Mouse (Mus musculus) midbrain, embryonic 16.5 days (tissue): ENCODE data around the gene Tex33. TPM values are rescaled to one million over a fixed set of nuclear protein-coding genes. Genes with fewer than 3 reads are reported as not detected.

ENCODE experiments used
- ATAC-seq: fragments of 200-750 bp; cut with Nextera tagmentation; 2 replicates; pipeline ENCODE4 v1.8.0; 2017; ENCODE audit warnings: moderate TSS enrichment
- H3K27ac ChIP-seq: fragments of 300-500 bp; sonication (generic); 2 replicates; pipeline ENCODE4 v1.5.1; 2014; ENCODE audit warnings: mild to moderate bottlenecking, low read length, mixed read lengths
- H3K27me3 ChIP-seq: fragments of 300-500 bp; sonication (generic); 2 replicates; pipeline ENCODE4 v1.6.1; 2014; ENCODE audit warnings: low read depth, low read length, mixed read lengths; ENCODE audit not compliant: control insufficient read depth, insufficient read depth
- H3K36me3 ChIP-seq: fragments of 300-500 bp; sonication (generic); 2 replicates; pipeline ENCODE4 v1.6.1; 2014; ENCODE audit warnings: mild to moderate bottlenecking, low read length, moderate library complexity, mixed read lengths; ENCODE audit not compliant: control insufficient read depth, insufficient read depth
- H3K4me1 ChIP-seq: fragments of 300-500 bp; sonication (generic); 2 replicates; pipeline ENCODE4 v1.6.1; 2014; ENCODE audit warnings: mild to moderate bottlenecking, low read length, mixed read lengths; ENCODE audit not compliant: control insufficient read depth, insufficient read depth
- H3K4me2 ChIP-seq: fragments of 300-500 bp; sonication (generic); 2 replicates; pipeline ENCODE4 v1.6.1; 2014; ENCODE audit warnings: mild to moderate bottlenecking, low read length, mixed read lengths
- H3K4me3 ChIP-seq: fragments of 300-500 bp; sonication (generic); 2 replicates; pipeline ENCODE4 v1.5.1; 2014; ENCODE audit warnings: low read depth, mild to moderate bottlenecking, low read length, moderate library complexity, mixed read lengths
- H3K9ac ChIP-seq: fragments of 300-500 bp; sonication (generic); 2 replicates; pipeline ENCODE4 v1.6.1; 2014; ENCODE audit warnings: low read depth, low read length, mixed read lengths
- H3K9me3 ChIP-seq: fragments of 300-500 bp; sonication (generic); replicated peaks from 2 replicates; pipeline ENCODE4 v1.6.1; 2014; ENCODE audit warnings: mild to moderate bottlenecking, low read length, mixed read lengths; ENCODE audit not compliant: control insufficient read depth, poor library complexity, severe bottlenecking
- WGBS: fragments of 180-500 bp; shearing (Covaris S2); extraction: QIAGEN DNeasy Blood & Tissue Kit; methylation state at CpG from one replicate; pipeline ENCODE4 v1.1.7; 2014; 5-methylcytosine and 5-hydroxymethylcytosine counted together
- polyA plus RNA-seq: library from polyadenylated mRNA; unstranded; fragments of >200 nt; fragmentation: Nextera tagmentation; extraction: Ambion mirVana; gene quantifications from 2 replicates; pipeline ENCODE4 v1.2.1, GENCODE M21; 2015

The Tex33 gene
- polyA plus RNA-seq, 1 experiment from 2014 or later = not detected

GRCm38 (mm10) chr15:78372796-78373195 lies 22.9 kb downstream of the Tex33 start:
- H3K9me3 ChIP-seq = no peaks in the 10 kb centered on the region
- H3K27ac ChIP-seq = no peak overlapping the region
- H3K4me1 ChIP-seq = no peaks in the 10 kb centered on the region
- no peak for ATAC-seq
- no peaks in the 10 kb centered on the region for H3K36me3 ChIP-seq
- no peak overlapping the region for H3K4me2 ChIP-seq
- 84% methylated on average over 3 of the region's 3 CpGs for WGBS
- no peak overlapping the region for H3K9ac ChIP-seq
- H3K27me3 ChIP-seq = no peaks in the 10 kb centered on the region; the same call in 1 of the 2 replicates
- no peak overlapping the region for H3K4me3 ChIP-seq

GRCm38 (mm10) chr15:78369641-78370040 lies 26.1 kb downstream of the Tex33 start:
- Histone ChIP-seq H3K36me3 (no peaks in the 10 kb centered on the region), H3K9ac (no peak overlapping the region), H3K4me2 (no peak overlapping the region), H3K4me1 (no peaks in the 10 kb centered on the region), H3K9me3 (no peaks in the 10 kb centered on the region), H3K27me3 (no peaks in the 10 kb centered on the region; the same call in 1 of the 2 replicates), H3K4me3 (no peak overlapping the region), H3K27ac (no peak overlapping the region)
- peak; percentile 54; the same call in 1 of the 2 replicates for ATAC-seq
- 36% methylated on average over 1 of the region's 1 CpGs for WGBS

DNA sequence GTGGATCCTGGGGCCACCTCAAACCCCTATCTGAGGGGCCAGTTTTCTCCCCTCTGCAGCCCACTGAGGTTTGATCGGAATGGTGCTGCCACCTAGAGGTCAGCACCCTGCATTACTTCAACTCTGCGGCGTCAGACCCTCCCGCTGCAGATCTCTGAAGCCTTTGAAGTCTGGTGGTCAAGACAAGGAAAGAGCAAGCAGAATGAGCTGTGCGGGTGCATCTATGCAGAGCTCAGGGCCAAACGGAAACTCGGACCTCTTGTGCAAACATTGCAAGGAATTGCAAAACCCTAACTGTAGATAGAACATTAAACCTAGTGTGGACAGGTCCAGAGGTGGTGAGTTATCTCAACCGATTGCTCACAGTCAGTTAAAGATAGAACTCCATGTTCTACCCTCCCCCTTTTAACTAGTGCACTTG lies 26.8 kb downstream of the Tex33 start:
- 15% methylated on average over 8 of the region's 8 CpGs for WGBS
- H3K4me3 ChIP-seq = no peak overlapping the region
- no peak for ATAC-seq

GRCm38 (mm10) chr15:78367811-78368210 lies 27.9 kb downstream of the Tex33 start:
- no peaks in the 10 kb centered on the region for H3K9me3 ChIP-seq
- no peaks in the 10 kb centered on the region for H3K4me1 ChIP-seq
- no peaks in the 10 kb centered on the region for H3K36me3 ChIP-seq
- H3K4me3 ChIP-seq = no peak overlapping the region
- WGBS = 75% methylated on average over 3 of the region's 3 CpGs
- no peak overlapping the region for H3K4me2 ChIP-seq
- no peak overlapping the region for H3K27ac ChIP-seq
- no peaks in the 10 kb centered on the region; the same call in 1 of the 2 replicates for H3K27me3 ChIP-seq
- no peak for ATAC-seq
- no peak overlapping the region for H3K9ac ChIP-seq

More for the DNA sequence above, 26.8 kb downstream of the Tex33 start:
- Histone ChIP-seq H3K36me3 (no peaks in the 10 kb centered on the region), H3K9ac (no peak overlapping the region), H3K27ac (no peak overlapping the region), H3K9me3 (no peaks in the 10 kb centered on the region), H3K27me3 (no peaks in the 10 kb centered on the region; the same call in 1 of the 2 replicates), H3K4me1 (no peaks in the 10 kb centered on the region), H3K4me2 (no peak overlapping the region)

DNA sequence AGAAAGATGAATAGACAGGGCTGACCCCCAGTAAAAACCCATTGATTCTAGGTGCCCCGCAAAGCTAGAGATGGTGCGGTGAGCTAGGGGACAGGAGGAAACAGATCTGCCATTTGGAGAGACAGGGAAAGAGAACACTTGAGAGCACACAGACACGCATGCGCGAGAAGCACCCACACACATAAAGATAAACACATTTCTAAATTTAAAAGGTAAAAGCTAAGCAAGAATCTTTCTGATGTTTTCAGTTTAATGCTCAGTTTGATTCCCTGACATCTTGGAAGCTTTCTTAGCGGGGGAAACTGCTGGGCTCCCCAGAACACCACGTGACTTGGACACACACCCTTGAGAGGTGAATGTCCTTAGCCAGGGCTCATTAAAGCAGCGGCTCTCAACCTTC lies 28.8 kb downstream of the Tex33 start:
- H3K9me3 ChIP-seq = 0 out of 2 replicates have a peak, but pooled peaks cover 3% of the 10 kb centered on the region
- H3K4me3 ChIP-seq = no peak overlapping the region
- H3K27ac ChIP-seq = no peak overlapping the region
- WGBS = 80% methylated on average over 8 of the region's 8 CpGs
- no peak for ATAC-seq
- no peaks in the 10 kb centered on the region; the same call in 1 of the 2 replicates for H3K27me3 ChIP-seq
- no peaks in the 10 kb centered on the region for H3K36me3 ChIP-seq
- no peaks in the 10 kb centered on the region for H3K4me1 ChIP-seq
- H3K9ac ChIP-seq = no peak overlapping the region
- no peak overlapping the region for H3K4me2 ChIP-seq

DNA sequence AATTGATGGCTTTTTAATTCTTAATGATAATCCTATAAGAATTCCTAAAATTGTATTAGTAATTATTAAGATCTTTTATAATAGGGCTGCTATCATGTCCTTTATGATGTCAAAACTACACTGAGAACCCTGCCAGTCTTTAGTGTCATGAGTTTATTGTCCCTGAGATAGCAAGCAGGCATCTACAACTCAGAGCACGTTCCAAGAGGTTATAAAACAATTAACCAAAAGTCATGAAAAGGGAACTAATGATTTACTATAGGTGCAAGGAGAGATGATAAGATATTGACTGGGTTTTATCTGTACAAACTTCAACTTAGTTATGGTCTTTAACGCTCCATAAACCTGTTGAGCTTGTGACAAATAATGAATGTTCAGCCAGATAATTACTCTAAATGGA lies 29.8 kb downstream of the Tex33 start:
- Histone ChIP-seq H3K9ac (no peak overlapping the region), H3K4me2 (no peak overlapping the region), H3K27me3 (no peaks in the 10 kb centered on the region; the same call in 1 of the 2 replicates), H3K27ac (no peak overlapping the region), H3K36me3 (no peaks in the 10 kb centered on the region), H3K4me1 (no peaks in the 10 kb centered on the region), H3K9me3 (0 out of 2 replicates have a peak, but pooled peaks cover 3% of the 10 kb centered on the region), H3K4me3 (no peak overlapping the region)
- no peak for ATAC-seq
- WGBS = 81% methylated on average over 2 of the region's 2 CpGs

DNA sequence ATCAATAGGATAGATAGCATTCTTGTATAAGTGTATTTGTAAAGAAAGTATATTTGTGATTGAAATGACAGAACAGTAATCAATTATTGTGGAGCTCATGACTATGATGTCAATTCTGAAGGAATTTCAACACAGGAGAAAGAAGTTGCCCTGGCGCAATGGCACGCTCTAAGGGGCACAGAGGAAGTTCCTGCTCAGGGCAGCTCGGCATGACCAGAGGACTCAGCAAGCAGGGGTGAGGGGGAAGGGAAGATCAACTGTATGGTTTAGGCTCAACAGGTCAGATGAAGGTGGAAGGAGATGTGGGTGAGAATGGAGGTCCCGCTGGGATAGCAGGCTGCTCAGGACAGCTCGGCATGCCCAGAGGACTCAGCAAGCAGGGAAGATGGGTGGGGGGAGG lies 40.2 kb downstream of the Tex33 start:
- H3K27ac ChIP-seq = no peak overlapping the region
- 79% methylated on average over 5 of the region's 5 CpGs for WGBS
- H3K4me3 ChIP-seq = no peak overlapping the region
- no peaks in the 10 kb centered on the region for H3K9me3 ChIP-seq
- no peak overlapping the region for H3K9ac ChIP-seq
- no peak overlapping the region for H3K4me2 ChIP-seq
- H3K27me3 ChIP-seq = no peaks in the 10 kb centered on the region; the same call in 1 of the 2 replicates
- H3K4me1 ChIP-seq = no peaks in the 10 kb centered on the region
- no peaks in the 10 kb centered on the region for H3K36me3 ChIP-seq
- ATAC-seq = no peak

DNA sequence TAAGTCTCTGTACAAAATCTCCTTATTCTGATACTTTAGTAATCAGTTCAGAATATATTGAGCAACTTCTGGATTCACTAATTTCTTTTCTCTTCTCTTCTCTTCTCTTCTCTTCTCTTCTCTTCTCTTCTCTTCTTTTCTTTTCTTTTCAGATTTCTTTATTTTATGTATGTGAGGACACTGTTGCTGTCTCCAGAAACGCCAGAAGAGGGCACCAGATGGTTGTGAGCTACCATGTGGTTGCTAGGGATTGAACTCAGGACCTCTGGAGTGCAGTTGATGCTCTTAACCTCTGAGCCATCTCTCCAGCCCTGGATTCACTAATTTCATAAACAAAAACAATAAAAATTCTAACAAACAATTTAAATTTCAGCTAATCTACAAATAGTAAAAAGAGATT lies 40.8 kb downstream of the Tex33 start:
- no peaks in the 10 kb centered on the region for H3K36me3 ChIP-seq
- 4% methylated on average over 1 of the region's 1 CpGs for WGBS
- no peak overlapping the region for H3K9ac ChIP-seq
- no peaks in the 10 kb centered on the region for H3K9me3 ChIP-seq
- no peak for ATAC-seq
- no peak overlapping the region for H3K27ac ChIP-seq
- no peak overlapping the region for H3K4me2 ChIP-seq
- H3K27me3 ChIP-seq = no peaks in the 10 kb centered on the region; the same call in 1 of the 2 replicates
- H3K4me1 ChIP-seq = no peaks in the 10 kb centered on the region
- H3K4me3 ChIP-seq = no peak overlapping the region

GRCm38 (mm10) chr15:78351586-78352165 lies 44.0 kb downstream of the Tex33 start:
- Histone ChIP-seq H3K9me3 (no peaks in the 10 kb centered on the region), H3K4me2 (no peak overlapping the region), H3K4me1 (no peaks in the 10 kb centered on the region), H3K27me3 (no peaks in the 10 kb centered on the region; the same call in 1 of the 2 replicates), H3K4me3 (no peak overlapping the region), H3K27ac (no peak overlapping the region), H3K9ac (no peak overlapping the region), H3K36me3 (no peaks in the 10 kb centered on the region)
- no peak for ATAC-seq
- 60% methylated on average over 3 of the region's 3 CpGs for WGBS
